Mouse (Mus musculus) hindbrain, embryonic 14.5 days (tissue): ENCODE measurements around the gene Glrx. TPM values are rescaled to one million over a fixed set of nuclear protein-coding genes. Genes with fewer than 3 reads are reported as not detected.

Experiments used
- ATAC-seq: fragments of 200-750 bp; cut with Nextera tagmentation; 2 replicates; pipeline ENCODE4 v1.8.0; 2017; ENCODE audit warnings: moderate number of reproducible peaks, mild to moderate bottlenecking, moderate TSS enrichment, moderate library complexity; ENCODE audit not compliant: low FRiP score
- DNase-seq: peaks from one replicate; pipeline ENCODE4 v3.0.0-alpha.2; 2015; ENCODE audit warnings: low spot score
- H3K27ac ChIP-seq: fragments of 300-500 bp; sonication (generic); 2 replicates; pipeline ENCODE4 v1.5.1; 2014; ENCODE audit warnings: mild to moderate bottlenecking, moderate library complexity
- H3K27me3 ChIP-seq: fragments of 300-500 bp; sonication (generic); 2 replicates; pipeline ENCODE4 v1.6.1; 2014; ENCODE audit warnings: mild to moderate bottlenecking, low read length, mixed read lengths; ENCODE audit not compliant: control insufficient read depth, insufficient read depth
- H3K36me3 ChIP-seq: fragments of 300-500 bp; sonication (generic); replicated peaks from 2 replicates; pipeline ENCODE4 v1.6.1; 2014; ENCODE audit not compliant: control insufficient read depth, insufficient read depth
- H3K4me1 ChIP-seq: fragments of 300-500 bp; sonication (generic); replicated peaks from 2 replicates; pipeline ENCODE4 v1.6.1; 2014; ENCODE audit warnings: antibody characterized with exemption, low read length, mixed read lengths; ENCODE audit not compliant: control insufficient read depth, insufficient read depth
- H3K4me2 ChIP-seq: fragments of 300-500 bp; sonication (generic); replicated peaks from 2 replicates; pipeline ENCODE4 v1.6.1; 2014; ENCODE audit warnings: mild to moderate bottlenecking, moderate library complexity
- H3K4me3 ChIP-seq: fragments of 300-500 bp; sonication (generic); replicated peaks from 2 replicates; pipeline ENCODE4 v1.5.1; 2014; ENCODE audit warnings: mild to moderate bottlenecking, low read length
- H3K9ac ChIP-seq: fragments of 300-500 bp; sonication (generic); 2 replicates; pipeline ENCODE4 v1.6.1; 2014
- H3K9me3 ChIP-seq: fragments of 300-500 bp; sonication (generic); 2 replicates; pipeline ENCODE4 v1.6.1; 2016; ENCODE audit warnings: low read length; ENCODE audit not compliant: control insufficient read depth
- WGBS: fragments of 180-500 bp; shearing (Covaris S2); extraction: QIAGEN DNeasy Blood & Tissue Kit; methylation state at CpG from one replicate; pipeline ENCODE4 v1.1.7; 2014; 5-methylcytosine and 5-hydroxymethylcytosine counted together
- polyA plus RNA-seq: library from polyadenylated mRNA; unstranded; fragments of >200 nt; fragmentation: Nextera tagmentation; extraction: Ambion mirVana; gene quantifications from 2 replicates; pipeline ENCODE4 v1.2.1, GENCODE M21; 2014

Gene Glrx
- 76.1 and 78.5 TPM in 2 replicates for polyA plus RNA-seq

DNA sequence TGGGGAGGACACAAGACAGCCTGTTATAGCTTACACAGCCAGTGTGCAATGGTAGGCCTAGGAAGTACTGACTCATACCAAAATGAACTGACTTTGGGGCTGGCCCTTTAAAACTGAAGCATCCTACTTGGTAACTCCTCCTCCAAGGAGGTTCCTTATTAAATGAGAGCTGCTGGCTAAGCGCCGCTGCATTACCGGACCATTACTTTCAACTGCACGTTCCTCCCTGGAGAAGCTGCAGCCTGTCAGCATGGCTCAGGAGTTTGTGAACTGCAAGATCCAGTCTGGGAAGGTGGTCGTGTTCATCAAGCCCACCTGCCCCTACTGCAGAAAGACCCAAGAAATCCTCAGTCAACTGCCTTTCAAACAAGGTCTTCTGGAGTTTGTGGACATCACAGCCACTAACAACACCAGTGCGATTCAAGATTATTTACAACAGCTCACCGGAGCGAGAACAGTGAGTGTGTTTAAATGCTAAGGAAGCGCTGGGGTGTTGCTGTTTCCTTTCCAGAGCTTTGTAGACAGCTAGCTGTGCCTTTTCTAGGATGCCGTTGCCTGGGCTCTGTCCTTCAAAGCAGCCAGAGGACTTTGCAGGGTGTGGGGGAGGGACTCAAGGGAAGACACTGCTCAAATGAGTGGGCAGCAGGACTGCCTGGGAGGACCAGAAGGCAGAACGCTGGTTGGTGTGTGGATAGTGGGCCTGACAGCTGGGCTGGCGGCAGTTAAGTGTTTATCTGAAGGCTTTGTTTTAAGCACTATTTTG, at the start of gene Glrx:
Gene Glrx (plus strand): TSS at position 150 of the 763 bp plus-strand sequence.
- Histone ChIP-seq H3K9ac (peak within 1 kb of the TSS; percentile 61), H3K9me3 (no peaks in the 10 kb centered on the region), H3K4me3 (peak within 1 kb of the TSS; percentile 48), H3K36me3 (no peaks in the 10 kb centered on the region), H3K4me2 (peak within 1 kb of the TSS; percentile 60), H3K4me1 (peaks cover 28% of the 10 kb centered on the region), H3K27ac (peak within 1 kb of the TSS; percentile 74), H3K27me3 (no peaks in the 10 kb centered on the region)
- WGBS, result under 1% methylated on average over 12 of the region's 12 CpGs
- ATAC-seq (peak; percentile 89), DNase-seq (peak; percentile 78)

DNA sequence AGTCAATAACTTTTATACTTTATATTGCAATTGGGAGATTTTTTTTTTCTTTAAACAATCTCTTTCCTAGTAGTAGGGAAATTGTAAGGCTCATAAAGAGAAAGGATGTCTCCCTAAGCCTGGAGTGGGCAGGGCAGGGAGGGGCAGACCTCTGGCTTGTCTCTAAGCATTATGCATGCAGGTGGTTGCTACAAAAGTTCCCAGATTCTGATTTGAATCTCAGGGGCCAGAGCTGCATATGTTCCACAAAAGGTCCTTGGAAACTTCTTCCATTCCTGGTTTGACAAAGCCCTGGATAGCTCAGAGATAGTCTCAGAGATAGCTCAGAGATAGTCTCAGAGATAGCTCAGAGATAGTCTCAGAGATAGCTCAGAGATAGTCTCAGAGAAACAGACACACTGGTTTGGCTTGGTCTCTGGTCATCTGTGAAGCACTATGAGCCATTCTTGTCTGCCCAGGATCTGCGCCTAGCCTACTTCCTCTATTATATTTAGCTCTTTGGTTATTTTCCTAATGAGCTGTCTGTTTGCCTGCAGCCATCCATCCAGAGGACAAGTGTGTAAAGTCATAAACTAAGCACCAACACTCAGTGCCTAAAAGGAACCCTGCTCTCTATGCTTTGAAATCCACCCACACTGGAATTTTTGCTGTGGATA, 49.0 kb upstream of the Glrx start:
- no peak for DNase-seq
- no peaks in the 10 kb centered on the region for H3K27me3 ChIP-seq
- no peak overlapping the region for H3K27ac ChIP-seq
- H3K4me3 ChIP-seq, result no peak overlapping the region
- no peaks in the 10 kb centered on the region for H3K9me3 ChIP-seq
- no peaks in the 10 kb centered on the region for H3K36me3 ChIP-seq
- no peak overlapping the region for H3K4me2 ChIP-seq
- H3K9ac ChIP-seq, result no peak overlapping the region
- ATAC-seq, result no peak
- 89% methylated on average over 1 of the region's 1 CpGs for WGBS
- no peaks in the 10 kb centered on the region for H3K4me1 ChIP-seq

DNA sequence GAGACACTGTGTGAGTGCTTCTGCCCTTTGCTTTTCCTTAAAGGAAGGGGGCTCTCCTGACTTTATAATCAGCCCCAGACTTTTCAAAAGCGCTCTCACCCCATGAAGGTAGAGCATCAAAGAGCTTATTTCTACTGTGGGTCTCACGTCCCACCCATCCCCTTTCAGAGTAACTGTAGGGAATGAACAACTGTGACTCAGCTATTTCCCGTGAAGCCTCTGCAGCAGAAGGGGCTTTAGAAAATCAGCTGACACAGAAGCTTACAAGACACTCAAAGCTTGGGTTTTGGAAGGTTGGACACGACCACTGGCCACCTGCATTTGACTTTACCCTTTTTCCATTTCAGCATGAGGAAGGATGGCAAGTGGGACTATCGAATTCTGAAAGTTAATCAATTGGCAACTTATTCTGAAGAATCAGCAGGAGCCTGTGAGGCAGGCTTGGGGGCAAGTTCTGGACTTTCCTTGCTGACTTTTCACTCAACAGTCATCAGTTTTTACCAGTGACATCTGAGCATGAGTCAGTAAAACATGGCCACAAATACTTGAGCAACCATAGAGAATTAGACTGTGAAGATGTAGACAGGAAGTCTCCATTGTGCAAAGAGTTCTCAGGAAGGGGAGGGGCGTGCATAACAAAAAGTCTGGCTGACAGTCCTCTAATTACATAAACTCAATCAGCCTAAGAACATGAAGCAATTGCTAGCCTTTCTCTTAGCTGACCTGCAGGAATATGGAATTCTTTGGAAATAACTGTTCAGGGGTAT, 45.6 kb upstream of the Glrx start:
- H3K9me3 ChIP-seq, result no peaks in the 10 kb centered on the region
- no peak overlapping the region for H3K4me2 ChIP-seq
- no peak overlapping the region for H3K27ac ChIP-seq
- no peak overlapping the region for H3K9ac ChIP-seq
- no peaks in the 10 kb centered on the region for H3K36me3 ChIP-seq
- DNase-seq (no peak), ATAC-seq (no peak)
- no peak overlapping the region for H3K4me3 ChIP-seq
- WGBS, result 72% methylated on average over 6 of the region's 6 CpGs
- H3K4me1 ChIP-seq, result no peaks in the 10 kb centered on the region
- H3K27me3 ChIP-seq, result no peaks in the 10 kb centered on the region

DNA sequence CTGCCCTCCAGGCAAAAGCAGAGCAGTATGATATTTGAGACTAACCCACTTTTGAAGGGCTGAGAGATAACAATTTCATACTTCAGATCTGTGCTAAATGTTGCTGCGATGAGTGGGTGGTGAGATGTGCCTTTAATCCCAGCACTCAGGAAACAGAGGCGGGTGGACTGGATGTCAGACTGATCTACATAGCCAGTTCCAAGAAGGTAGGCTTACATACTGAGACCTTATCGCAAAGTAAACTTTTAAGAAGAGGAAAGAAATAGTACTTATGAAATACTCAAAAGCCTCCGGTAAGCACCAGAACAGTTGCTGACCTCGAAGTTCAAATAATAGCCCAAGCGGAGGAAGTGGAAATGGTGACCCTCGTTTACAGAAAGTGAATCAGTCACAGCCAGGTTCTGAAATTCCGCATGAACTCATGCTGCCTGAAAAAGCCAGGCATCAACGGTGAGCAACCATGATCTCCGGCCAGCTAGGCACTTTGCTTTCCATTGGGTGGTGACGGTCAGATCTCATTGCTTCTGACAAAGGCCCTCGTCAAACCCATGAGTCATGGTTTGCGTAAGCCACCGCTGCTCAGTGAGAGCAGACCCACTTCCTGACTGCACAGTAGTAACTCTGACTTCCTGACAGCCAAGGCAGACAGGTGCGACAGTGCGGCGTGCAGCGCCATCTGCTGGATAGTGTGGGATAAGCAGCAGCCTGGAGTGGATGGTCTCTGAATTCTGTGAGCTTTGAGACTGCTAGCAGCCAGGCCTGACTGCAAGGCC, 42.1 kb upstream of the Glrx start:
- Histone ChIP-seq H3K4me3 (peak overlapping the region; percentile 15; the same call in 1 of the 2 replicates), H3K4me1 (no peaks in the 10 kb centered on the region), H3K9me3 (no peaks in the 10 kb centered on the region), H3K4me2 (peak overlapping the region; percentile 46), H3K9ac (peak overlapping the region; percentile 10; the same call in 1 of the 2 replicates), H3K27me3 (no peaks in the 10 kb centered on the region), H3K36me3 (no peaks in the 10 kb centered on the region), H3K27ac (no peak overlapping the region)
- peak; percentile 98 for ATAC-seq
- WGBS, result 33% methylated on average over 18 of the region's 18 CpGs
- peak; percentile 96 for DNase-seq

DNA sequence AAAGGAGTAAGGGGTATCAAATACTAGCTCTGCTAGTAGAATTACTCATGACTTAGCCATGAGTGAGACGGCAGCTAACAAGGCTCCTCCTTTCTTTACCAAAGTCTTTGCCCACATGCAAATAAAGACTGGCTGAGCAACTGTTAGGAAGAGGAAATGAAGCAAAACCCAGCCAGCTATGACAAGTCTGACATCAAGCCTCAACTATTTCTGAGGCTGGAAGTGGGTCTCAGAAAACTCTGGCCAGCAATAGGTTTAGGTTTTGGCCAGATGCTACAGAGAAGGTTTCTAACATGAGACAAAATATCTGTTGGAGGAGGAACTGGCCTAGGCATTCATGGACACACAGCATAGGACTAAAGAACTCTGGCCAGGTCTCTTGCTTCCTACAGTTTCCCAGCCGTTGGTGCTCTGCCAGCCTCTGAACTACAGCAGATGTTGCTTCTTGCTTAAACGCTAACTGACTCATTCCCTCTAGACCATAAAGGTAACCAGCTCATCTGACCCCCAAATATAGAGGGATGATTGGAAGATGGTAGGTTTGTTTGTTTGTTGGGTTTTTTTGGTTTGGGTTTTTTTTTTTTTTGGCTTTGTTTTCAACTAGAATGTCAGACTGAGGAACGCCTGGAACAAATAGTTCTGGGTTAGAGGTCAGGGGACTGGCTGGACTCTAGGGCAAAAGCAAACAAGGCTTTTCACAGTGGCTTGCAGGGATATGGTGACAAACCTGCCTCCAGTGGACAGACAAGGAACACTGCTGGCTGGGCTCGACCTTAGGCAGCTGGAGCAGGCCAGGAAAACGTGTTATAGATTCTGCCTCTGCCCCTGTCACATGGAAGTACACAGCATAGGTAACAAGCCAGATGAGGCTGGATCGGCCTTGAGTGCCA, 41.0 kb upstream of the Glrx start:
- H3K9me3 ChIP-seq, result no peaks in the 10 kb centered on the region
- H3K36me3 ChIP-seq, result no peaks in the 10 kb centered on the region
- no peak overlapping the region for H3K9ac ChIP-seq
- no peak overlapping the region for H3K27ac ChIP-seq
- H3K4me1 ChIP-seq, result no peaks in the 10 kb centered on the region
- no peak overlapping the region for H3K4me3 ChIP-seq
- H3K4me2 ChIP-seq, result no peak overlapping the region
- no peak for ATAC-seq
- no peak for DNase-seq
- 73% methylated on average over 7 of the region's 7 CpGs for WGBS
- H3K27me3 ChIP-seq, result no peaks in the 10 kb centered on the region

DNA sequence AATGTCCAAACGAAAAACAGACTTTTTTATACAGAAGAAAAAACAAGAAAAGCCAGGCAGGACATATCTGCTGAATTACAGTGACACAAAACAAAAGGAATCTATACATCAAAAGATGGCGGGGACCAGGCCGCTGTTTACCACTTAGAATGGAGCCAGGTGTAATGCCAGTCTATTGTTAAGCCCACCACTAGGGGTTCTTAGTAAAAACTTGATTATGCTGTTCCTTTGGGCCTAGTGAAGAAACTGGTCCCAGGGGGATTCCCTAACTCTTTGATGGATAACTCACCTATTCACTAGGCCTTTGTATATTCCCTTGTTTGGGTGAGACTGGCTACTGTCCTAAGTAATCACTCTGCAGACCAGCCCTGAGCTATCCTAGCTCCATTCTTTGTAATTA, 40.2 kb upstream of the Glrx start:
- Histone ChIP-seq H3K9me3 (no peaks in the 10 kb centered on the region), H3K4me3 (no peak overlapping the region), H3K4me1 (no peaks in the 10 kb centered on the region), H3K27me3 (no peaks in the 10 kb centered on the region), H3K4me2 (no peak overlapping the region), H3K36me3 (no peaks in the 10 kb centered on the region), H3K9ac (no peak overlapping the region), H3K27ac (no peak overlapping the region)
- WGBS, result 85% methylated on average over 3 of the region's 3 CpGs
- ATAC-seq (no peak), DNase-seq (no peak)

DNA sequence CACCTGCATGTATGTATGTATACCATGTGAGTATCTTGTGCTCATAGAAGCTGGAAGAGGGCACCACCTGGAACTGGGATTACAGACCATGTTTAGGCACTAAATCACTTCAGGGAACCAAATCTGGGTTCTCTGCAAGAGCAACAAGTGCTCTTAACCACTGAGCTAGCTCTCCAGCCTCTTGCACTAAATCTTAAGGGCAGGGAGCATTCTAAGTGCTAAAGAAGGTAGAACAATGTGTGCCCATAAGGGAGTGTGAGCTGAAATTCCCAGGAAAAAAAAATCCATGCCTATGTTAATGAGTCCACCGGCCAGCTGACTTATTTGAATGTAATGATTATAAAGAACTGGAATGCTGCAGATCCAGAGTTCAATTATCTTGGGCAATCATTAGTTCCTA, 31.7 kb upstream of the Glrx start:
- no peak for ATAC-seq
- Histone ChIP-seq H3K9ac (no peak overlapping the region), H3K9me3 (no peaks in the 10 kb centered on the region), H3K4me2 (no peak overlapping the region), H3K36me3 (no peaks in the 10 kb centered on the region), H3K27me3 (no peaks in the 10 kb centered on the region), H3K27ac (no peak overlapping the region), H3K4me1 (no peaks in the 10 kb centered on the region), H3K4me3 (no peak overlapping the region)
- WGBS, result 88% methylated on average over 1 of the region's 1 CpGs
- no peak for DNase-seq

DNA sequence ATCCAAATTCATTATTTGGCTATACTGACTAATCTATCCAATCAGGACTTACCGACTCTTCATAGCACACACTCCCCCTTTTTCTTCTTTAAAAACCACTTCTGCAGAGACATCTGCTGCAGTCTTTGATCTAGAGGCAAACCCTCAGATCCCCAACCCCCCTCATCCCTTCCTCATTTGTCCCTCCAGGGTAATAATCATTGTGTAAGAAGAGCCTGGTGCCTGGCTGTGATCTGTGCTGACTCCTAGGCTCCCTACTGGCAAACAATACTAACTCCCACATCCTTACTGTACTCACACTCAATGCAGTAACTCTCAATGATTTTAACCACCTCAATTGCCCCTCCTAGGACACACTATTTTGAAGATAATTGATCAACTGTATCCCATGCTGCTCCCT, 29.7 kb upstream of the Glrx start:
- no peaks in the 10 kb centered on the region for H3K36me3 ChIP-seq
- H3K9me3 ChIP-seq, result no peaks in the 10 kb centered on the region
- no peak overlapping the region for H3K27ac ChIP-seq
- H3K27me3 ChIP-seq, result no peaks in the 10 kb centered on the region
- no peak for ATAC-seq
- no peaks in the 10 kb centered on the region for H3K4me1 ChIP-seq
- WGBS, result 76% methylated on average over 1 of the region's 1 CpGs
- no peak overlapping the region for H3K4me3 ChIP-seq
- H3K4me2 ChIP-seq, result no peak overlapping the region
- no peak for DNase-seq
- H3K9ac ChIP-seq, result no peak overlapping the region
